Mouse (Mus musculus) liver, embryonic 11.5 days (tissue): ENCODE results near the gene Matk. TPM values are rescaled to one million over a fixed set of nuclear protein-coding genes. Genes with fewer than 3 reads are reported as not detected.

Experiments
- ATAC-seq: fragments of 200-750 bp; cut with Nextera tagmentation; replicated peaks from 2 replicates; pipeline ENCODE4 v1.8.0; 2017; ENCODE audit warnings: moderate number of reproducible peaks, mild to moderate bottlenecking, moderate TSS enrichment, moderate library complexity; ENCODE audit not compliant: low FRiP score
- DNase-seq: peaks from one replicate; pipeline ENCODE4 v3.0.0-alpha.2; 2017; ENCODE audit warnings: low spot score
- H3K27ac ChIP-seq: fragments of 300-500 bp; sonication (generic); 2 replicates; pipeline ENCODE4 v1.5.1; 2014; ENCODE audit warnings: mild to moderate bottlenecking, low read depth, low read length, control low read depth
- H3K27me3 ChIP-seq: fragments of 300-500 bp; sonication (generic); replicated peaks from 2 replicates; pipeline ENCODE4 v1.6.1; 2014; ENCODE audit warnings: low read length, mixed read lengths; ENCODE audit not compliant: control insufficient read depth, insufficient read depth
- H3K36me3 ChIP-seq: fragments of 300-500 bp; sonication (generic); 2 replicates; pipeline ENCODE4 v1.6.1; 2014; ENCODE audit warnings: mild to moderate bottlenecking, low read length, moderate library complexity, mixed read lengths; ENCODE audit not compliant: control insufficient read depth, insufficient read depth
- H3K4me1 ChIP-seq: fragments of 300-500 bp; sonication (generic); replicated peaks from 2 replicates; pipeline ENCODE4 v1.6.1; 2014; ENCODE audit warnings: low read length, mixed read lengths; ENCODE audit not compliant: control insufficient read depth, insufficient read depth
- H3K4me2 ChIP-seq: fragments of 300-500 bp; sonication (generic); 2 replicates; pipeline ENCODE4 v1.6.1; 2014; ENCODE audit warnings: mild to moderate bottlenecking, control low read depth, moderate library complexity
- H3K4me3 ChIP-seq: fragments of 300-500 bp; sonication (generic); 2 replicates; pipeline ENCODE4 v1.5.1; 2014; ENCODE audit warnings: low read depth, low read length, control low read depth
- H3K9ac ChIP-seq: fragments of 300-500 bp; sonication (generic); 2 replicates; pipeline ENCODE4 v1.6.1; 2014; ENCODE audit warnings: low read depth, low read length, control low read depth
- H3K9me3 ChIP-seq: fragments of 300-500 bp; sonication (generic); 2 replicates; pipeline ENCODE4 v1.6.1; 2016; ENCODE audit warnings: low read length, inconsistent platforms, mixed read lengths; ENCODE audit not compliant: control insufficient read depth
- WGBS: fragments of 180-500 bp; shearing (Covaris S2); extraction: QIAGEN DNeasy Blood & Tissue Kit; methylation state at CpG from one replicate; pipeline ENCODE4 v1.1.7; 2014; 5-methylcytosine and 5-hydroxymethylcytosine counted together
- polyA plus RNA-seq: library from polyadenylated mRNA; unstranded; fragments of >200 nt; fragmentation: Nextera tagmentation; extraction: Ambion mirVana; gene quantifications from 2 replicates; pipeline ENCODE4 v1.2.1, GENCODE M21; 2014

The Matk gene
- polyA plus RNA-seq, 1 experiment from 2014 or later, result 2.1 TPM

GRCm38 (mm10) chr10:81293334-81294030 is 40.7 kb downstream of the Matk start:
- H3K4me3 ChIP-seq, result peak overlapping the region; percentile 72
- no peaks in the 10 kb centered on the region for H3K9me3 ChIP-seq
- peak overlapping the region; percentile 87 for H3K9ac ChIP-seq
- peak overlapping the region; percentile 83 for H3K27ac ChIP-seq
- ATAC-seq (no peak), DNase-seq (no peak)
- peaks cover 13% of the 10 kb centered on the region for H3K27me3 ChIP-seq
- H3K36me3 ChIP-seq, result peaks cover 5% of the 10 kb centered on the region; the same call in 1 of the 2 replicates
- peak overlapping the region; percentile 95 for H3K4me2 ChIP-seq
- H3K4me1 ChIP-seq, result peaks cover 59% of the 10 kb centered on the region
- 3% methylated on average over 25 of the region's 25 CpGs for WGBS

- Histone ChIP-seq H3K27ac (no peak overlapping the region), H3K27me3 (peaks cover 13% of the 10 kb centered on the region), H3K4me2 (peak overlapping the region; percentile 95), H3K9ac (peak overlapping the region; percentile 87), H3K4me1 (peaks cover 64% of the 10 kb centered on the region), H3K9me3 (no peaks in the 10 kb centered on the region), H3K36me3 (peaks cover 5% of the 10 kb centered on the region; the same call in 1 of the 2 replicates), H3K4me3 (peak overlapping the region; percentile 72)
- no peak for DNase-seq
- ATAC-seq, result no peak
- 42% methylated on average over 8 of the region's 8 CpGs for WGBS
Observed at GRCm38 (mm10) chr10:81294442-81294841, 41.7 kb downstream of the Matk start.

GRCm38 (mm10) chr10:81295185-81295584 is 42.5 kb downstream of the Matk start:
- Histone ChIP-seq H3K9me3 (no peaks in the 10 kb centered on the region), H3K9ac (peak overlapping the region; percentile 22; the same call in 1 of the 2 replicates), H3K36me3 (peaks cover 5% of the 10 kb centered on the region; the same call in 1 of the 2 replicates), H3K27ac (no peak overlapping the region), H3K4me2 (peak overlapping the region; percentile 95; the same call in 1 of the 2 replicates), H3K4me3 (no peak overlapping the region), H3K4me1 (peaks cover 71% of the 10 kb centered on the region), H3K27me3 (peaks cover 11% of the 10 kb centered on the region)
- DNase-seq (no peak), ATAC-seq (no peak)
- WGBS, result 89% methylated on average over 6 of the region's 6 CpGs

- Histone ChIP-seq H3K27me3 (no peaks in the 10 kb centered on the region), H3K9ac (peak overlapping the region; percentile 27; the same call in 1 of the 2 replicates), H3K4me2 (peak overlapping the region; percentile 32; the same call in 1 of the 2 replicates), H3K27ac (peak overlapping the region; percentile 59; the same call in 1 of the 2 replicates), H3K4me3 (no peak overlapping the region), H3K4me1 (peaks cover 78% of the 10 kb centered on the region), H3K36me3 (peaks cover 5% of the 10 kb centered on the region; the same call in 1 of the 2 replicates), H3K9me3 (no peaks in the 10 kb centered on the region)
- DNase-seq (no peak), ATAC-seq (no peak)
- 77% methylated on average over 6 of the region's 6 CpGs for WGBS
Observed at GRCm38 (mm10) chr10:81297246-81297645, 44.5 kb downstream of the Matk start.

GRCm38 (mm10) chr10:81297845-81298244 is 45.1 kb downstream of the Matk start:
- Histone ChIP-seq H3K9ac (peak overlapping the region; percentile 27), H3K4me3 (no peak overlapping the region), H3K27me3 (no peaks in the 10 kb centered on the region), H3K9me3 (no peaks in the 10 kb centered on the region), H3K4me2 (peak overlapping the region; percentile 32), H3K36me3 (peaks cover 5% of the 10 kb centered on the region; the same call in 1 of the 2 replicates), H3K27ac (peak overlapping the region; percentile 59), H3K4me1 (peaks cover 82% of the 10 kb centered on the region)
- no peak for ATAC-seq
- WGBS, result 37% methylated on average over 10 of the region's 10 CpGs
- no peak for DNase-seq

GRCm38 (mm10) chr10:81298369-81299100 is 45.8 kb downstream of the Matk start:
- Histone ChIP-seq H3K9ac (peak overlapping the region; percentile 27; the same call in 1 of the 2 replicates), H3K4me3 (no peak overlapping the region), H3K4me1 (peaks cover 87% of the 10 kb centered on the region), H3K4me2 (peak overlapping the region; percentile 32), H3K27ac (peak overlapping the region; percentile 59), H3K9me3 (no peaks in the 10 kb centered on the region), H3K36me3 (peaks cover 5% of the 10 kb centered on the region; the same call in 1 of the 2 replicates), H3K27me3 (no peaks in the 10 kb centered on the region)
- DNase-seq (no peak), ATAC-seq (no peak)
- WGBS, result 82% methylated on average over 17 of the region's 17 CpGs

GRCm38 (mm10) chr10:81299585-81300351 is 47.0 kb downstream of the Matk start:
- Histone ChIP-seq H3K27me3 (no peaks in the 10 kb centered on the region), H3K4me2 (peak overlapping the region; percentile 39), H3K4me3 (no peak overlapping the region), H3K4me1 (peaks cover 86% of the 10 kb centered on the region), H3K9ac (peak overlapping the region; percentile 1; the same call in 1 of the 2 replicates), H3K36me3 (peaks cover 5% of the 10 kb centered on the region; the same call in 1 of the 2 replicates), H3K9me3 (no peaks in the 10 kb centered on the region), H3K27ac (peak overlapping the region; percentile 80)
- WGBS, result 72% methylated on average over 14 of the region's 14 CpGs
- ATAC-seq (no peak), DNase-seq (no peak)

- Histone ChIP-seq H3K9ac (no peak overlapping the region), H3K27ac (peak overlapping the region; percentile 80), H3K4me1 (peaks cover 84% of the 10 kb centered on the region), H3K4me3 (no peak overlapping the region), H3K27me3 (no peaks in the 10 kb centered on the region), H3K4me2 (peak overlapping the region; percentile 39), H3K9me3 (no peaks in the 10 kb centered on the region), H3K36me3 (peaks cover 5% of the 10 kb centered on the region; the same call in 1 of the 2 replicates)
- DNase-seq (no peak), ATAC-seq (no peak)
- WGBS, result 76% methylated on average over 9 of the region's 9 CpGs
Observed at GRCm38 (mm10) chr10:81300352-81300907, 47.7 kb downstream of the Matk start.
